Mouse (Mus musculus) cerebellum, adult 2 months (tissue): ENCODE data around the gene Xpo1. TPM values are rescaled to one million over a fixed set of nuclear protein-coding genes. Genes with fewer than 3 reads are reported as not detected.

Experiments
- DNase-seq, 2 experiments: peaks; one replicate each; pipeline ENCODE4 v3.0.0; 2021
- H3K27ac ChIP-seq: fragments of 200-500 bp; 2 replicates; pipeline ENCODE4 v1.5.1; 2012; ENCODE audit warnings: low read length, control low read depth, inconsistent platforms; ENCODE audit not compliant: insufficient read depth
- H3K27me3 ChIP-seq: fragments of 200-500 bp; 2 replicates; pipeline ENCODE4 v1.6.1; 2012; ENCODE audit warnings: inconsistent platforms, mild to moderate bottlenecking, low read length, moderate library complexity; ENCODE audit not compliant: control insufficient read depth, insufficient read depth
- H3K4me1 ChIP-seq: fragments of 200-500 bp; 2 replicates; pipeline ENCODE4 v1.6.1; 2011; ENCODE audit warnings: low read length; ENCODE audit not compliant: control insufficient read depth, insufficient read depth
- H3K4me3 ChIP-seq: fragments of 200-500 bp; replicated peaks from 2 replicates; pipeline ENCODE3; 2011; ENCODE audit warnings: mild to moderate bottlenecking, low read depth, low read length, control low read depth; ENCODE audit not compliant: insufficient read depth
- CTCF ChIP-seq: fragments of 200-500 bp; IDR thresholded peaks from 2 replicates; pipeline ENCODE4 v1.5.1; 2011; ENCODE audit warnings: low read depth, mild to moderate bottlenecking, control low read depth, low read length, moderate library complexity, borderline replicate concordance; ENCODE audit not compliant: insufficient read depth
- POLR2A ChIP-seq: fragments of 200-500 bp; IDR thresholded peaks from 2 replicates; pipeline ENCODE4 v1.6.1; 2011; ENCODE audit warnings: low read length, control low read depth, borderline replicate concordance; ENCODE audit not compliant: insufficient read depth
- WGBS: fragments of 180-500 bp; shearing (Covaris S2); methylation state at CpG from one replicate; pipeline ENCODE4 v1.1.7; 2018; 5-methylcytosine and 5-hydroxymethylcytosine counted together
- polyA plus RNA-seq: library from polyadenylated mRNA; depleted of rRNA; stranded (reverse); fragments of >200 nt; gene quantifications from 2 replicates; pipeline ENCODE4 v1.2.3, GENCODE M21; 2012; rRNA removed

Gene Xpo1
- polyA plus RNA-seq, 1 experiment = 39.4 TPM

DNA sequence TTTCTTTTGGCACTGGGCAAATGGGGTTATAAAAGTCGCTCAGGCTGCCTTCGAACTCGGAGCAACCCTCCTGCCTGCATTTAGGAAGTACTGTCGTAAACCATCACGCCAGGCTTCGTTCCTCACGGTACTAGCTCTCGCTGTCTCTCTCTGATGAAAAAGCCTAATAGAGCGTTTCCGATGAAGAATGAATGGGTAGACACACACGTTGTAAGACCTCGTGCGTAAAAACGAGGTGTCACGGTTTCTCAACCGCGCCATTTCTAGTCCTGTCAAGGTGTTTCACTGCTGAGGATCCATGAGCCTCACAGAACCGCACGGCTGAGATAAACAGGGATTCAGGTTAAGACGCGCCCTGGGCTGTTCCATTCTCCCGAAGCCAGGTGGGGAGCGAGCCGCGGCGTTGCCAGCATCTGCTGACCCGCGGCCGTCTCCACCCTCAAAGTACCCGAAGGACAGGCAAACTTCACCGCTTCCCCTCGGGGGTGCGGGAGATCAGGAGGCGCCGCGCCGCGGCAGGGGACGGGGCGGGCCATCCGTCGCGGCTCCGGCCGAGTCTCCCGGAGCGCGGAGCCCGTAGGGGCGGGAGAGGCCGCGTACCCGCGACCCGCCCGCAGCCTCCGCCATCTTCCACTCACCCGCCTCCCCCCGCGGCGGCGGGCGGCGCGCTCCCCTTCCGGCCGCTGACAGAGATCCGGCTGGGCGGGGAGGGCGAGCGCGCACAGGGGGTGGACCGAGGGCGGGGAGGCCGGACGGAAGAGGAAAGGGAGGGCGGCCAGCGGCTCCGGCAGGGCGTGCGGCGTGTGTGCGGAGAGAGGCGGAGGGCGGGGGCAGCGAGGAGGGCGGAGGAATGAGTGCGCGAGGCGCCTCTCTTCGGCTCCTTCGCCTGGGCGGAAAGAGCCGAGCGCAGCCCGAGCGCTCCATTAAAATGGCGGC, 50.1 kb downstream of the Xpo1 start:
- Histone ChIP-seq H3K27me3 (no peaks in the 10 kb centered on the region), H3K4me3 (peak overlapping the region; percentile 68), H3K4me1 (peaks cover 3% of the 10 kb centered on the region; the same call in 1 of the 2 replicates), H3K27ac (peak overlapping the region; percentile 98)
- whole genome bisulfite sequencing = under 1% methylated on average over 96 of the region's 98 CpGs
- peak; percentile 97 to 98 for DNase-seq
- TF ChIP-seq CTCF = no peak
- peak; percentile 54 for TF ChIP-seq POLR2A

DNA sequence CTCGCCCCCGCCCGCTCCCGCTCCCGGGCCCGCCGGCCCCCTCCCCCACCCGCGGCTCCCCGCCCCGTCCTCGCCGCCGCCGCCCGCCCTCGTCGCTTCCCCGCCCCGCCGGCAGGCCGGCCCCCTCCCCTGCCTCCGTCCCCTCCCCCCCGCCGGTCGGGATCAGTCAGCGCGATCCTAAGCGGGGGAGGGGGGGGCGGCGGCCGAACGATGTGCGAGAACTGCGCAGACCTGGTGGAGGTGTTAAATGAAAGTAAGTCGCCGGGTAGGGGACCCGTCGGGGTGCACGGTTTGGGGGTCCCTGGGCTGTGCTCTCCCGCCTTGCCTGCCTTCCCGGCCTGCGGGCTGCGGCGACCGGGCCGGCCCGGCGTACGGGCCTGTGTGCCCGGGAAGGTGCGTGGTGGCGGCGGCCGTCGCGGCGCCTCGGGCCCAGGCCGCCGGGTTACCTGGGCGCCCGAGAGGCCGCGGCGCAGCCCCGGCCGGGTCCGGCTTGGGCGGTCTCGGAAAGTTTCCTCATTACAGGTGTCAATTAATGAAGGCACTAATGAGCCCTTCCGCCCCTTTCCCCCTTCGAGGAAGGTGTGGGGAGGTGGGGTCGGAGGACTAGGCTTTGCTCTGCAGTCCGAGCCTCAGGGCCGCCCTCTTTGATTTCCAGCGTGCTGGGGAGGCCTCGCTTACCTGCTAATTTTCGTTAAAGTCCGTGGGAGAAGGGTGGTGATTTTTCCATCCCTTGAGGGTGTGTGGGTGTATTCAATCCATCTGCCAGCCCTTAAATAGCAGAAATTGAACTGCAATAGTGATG, 51.1 kb downstream of the Xpo1 start, which contains the start of gene Usp34:
Gene Usp34, plus strand, starts transcription at position 132 of the 802 bp plus-strand sequence.
- Histone ChIP-seq H3K27me3 (no peaks in the 10 kb centered on the region), H3K4me3 (peak within 1 kb of the TSS; percentile 68), H3K4me1 (peaks cover 3% of the 10 kb centered on the region; the same call in 1 of the 2 replicates), H3K27ac (peak within 1 kb of the TSS; percentile 98)
- 2% methylated on average over 68 of the region's 80 CpGs for WGBS
- TF ChIP-seq CTCF (no peak), POLR2A (no peak)
- peak in 1 of 2 experiments; percentile 71 for DNase-seq

DNA sequence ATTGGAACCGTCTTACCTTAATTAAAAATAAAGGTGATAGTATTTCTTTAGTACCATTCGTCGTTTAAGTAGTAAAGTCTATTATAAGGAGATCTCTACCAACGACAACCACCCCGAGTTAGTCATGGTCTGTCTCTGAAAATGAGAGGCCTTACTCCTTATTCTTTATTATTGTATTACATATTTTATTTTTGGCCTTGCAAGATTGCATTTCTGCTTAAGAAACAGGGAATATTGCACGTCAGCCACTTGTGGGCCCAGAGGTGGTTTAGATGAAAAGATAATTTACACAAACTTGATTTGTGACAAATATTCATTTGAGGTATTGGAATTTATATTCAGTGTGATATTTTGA, 51.7 kb downstream of the Xpo1 start:
- peak overlapping the region; percentile 68 for H3K4me3 ChIP-seq
- no peak overlapping the region; the same call in 1 of the 2 replicates for H3K27ac ChIP-seq
- H3K4me1 ChIP-seq = peaks cover 3% of the 10 kb centered on the region; the same call in 1 of the 2 replicates
- no peak for TF ChIP-seq CTCF
- TF ChIP-seq POLR2A = no peak
- H3K27me3 ChIP-seq = no peaks in the 10 kb centered on the region
- no peak for DNase-seq
- 1% methylated on average over 6 of the region's 6 CpGs for WGBS

DNA sequence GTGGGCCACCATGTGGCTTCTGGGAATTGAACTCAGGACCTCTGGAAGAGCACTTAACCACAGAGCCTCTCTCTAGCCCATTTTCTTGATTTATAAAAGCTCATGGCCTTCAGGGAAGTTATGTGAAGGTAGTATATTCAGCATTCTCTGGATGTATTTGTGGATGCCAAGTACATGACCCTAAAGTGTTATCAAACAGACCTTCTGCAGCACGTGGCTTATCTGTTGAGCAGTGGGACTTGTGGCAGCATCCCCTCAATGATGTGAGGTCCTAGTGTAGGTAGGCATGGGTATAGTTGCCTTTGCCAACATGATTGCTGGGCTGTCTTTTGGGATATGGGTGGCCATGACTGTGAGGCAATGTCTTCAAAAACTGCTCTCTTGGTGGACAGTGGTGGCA, 57.7 kb downstream of the Xpo1 start:
- DNase-seq = no peak
- Histone ChIP-seq H3K27me3 (no peaks in the 10 kb centered on the region), H3K27ac (no peak overlapping the region), H3K4me1 (no peaks in the 10 kb centered on the region), H3K4me3 (no peak overlapping the region)
- no peak for TF ChIP-seq CTCF
- TF ChIP-seq POLR2A = no peak
- WGBS = 59% methylated on average over 1 of the region's 1 CpGs

DNA sequence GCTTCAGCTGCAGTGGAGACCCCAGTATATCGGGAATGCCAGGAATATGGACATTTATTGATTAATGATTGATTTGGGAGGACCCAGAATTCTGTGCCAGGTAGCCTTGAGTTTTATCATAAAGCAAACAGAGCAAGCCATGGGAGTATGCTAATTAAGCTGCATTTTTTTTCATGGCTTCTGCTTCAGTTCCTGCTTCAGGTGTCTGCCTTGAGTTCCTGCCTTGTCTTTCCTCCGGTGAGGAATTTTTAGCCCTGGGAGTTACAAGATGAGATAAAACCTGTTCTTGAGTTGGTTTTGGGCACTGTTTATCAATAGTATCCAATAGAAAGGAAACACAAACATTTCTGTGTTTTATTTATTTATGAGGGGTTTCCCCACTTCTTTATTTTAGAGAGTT, 73.6 kb downstream of the Xpo1 start:
- TF ChIP-seq POLR2A (no peak), CTCF (no peak)
- no peak for DNase-seq
- Histone ChIP-seq H3K27me3 (no peaks in the 10 kb centered on the region), H3K4me1 (no peaks in the 10 kb centered on the region), H3K4me3 (no peak overlapping the region), H3K27ac (no peak overlapping the region)
- WGBS = 91% methylated on average over 2 of the region's 2 CpGs

DNA sequence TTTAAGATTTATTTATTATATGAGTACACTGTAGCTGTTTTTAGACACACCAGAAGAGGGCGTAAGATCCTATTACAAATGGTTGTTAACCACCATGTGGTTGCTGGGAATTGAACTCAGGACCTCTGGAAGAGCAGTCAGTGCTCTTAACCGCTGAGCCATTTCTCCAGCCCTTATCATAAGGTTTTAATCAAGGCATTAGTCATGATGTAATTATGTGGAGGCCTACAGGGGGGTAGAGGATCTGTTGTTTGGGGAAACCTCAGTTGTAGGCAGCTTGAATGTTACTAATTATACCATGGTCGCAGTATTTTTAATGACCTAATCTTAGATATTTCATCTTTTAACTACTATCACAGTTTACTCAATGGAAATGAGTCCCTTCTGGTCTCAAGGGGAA, 76.3 kb downstream of the Xpo1 start:
- WGBS = 85% methylated on average over 3 of the region's 3 CpGs

DNA sequence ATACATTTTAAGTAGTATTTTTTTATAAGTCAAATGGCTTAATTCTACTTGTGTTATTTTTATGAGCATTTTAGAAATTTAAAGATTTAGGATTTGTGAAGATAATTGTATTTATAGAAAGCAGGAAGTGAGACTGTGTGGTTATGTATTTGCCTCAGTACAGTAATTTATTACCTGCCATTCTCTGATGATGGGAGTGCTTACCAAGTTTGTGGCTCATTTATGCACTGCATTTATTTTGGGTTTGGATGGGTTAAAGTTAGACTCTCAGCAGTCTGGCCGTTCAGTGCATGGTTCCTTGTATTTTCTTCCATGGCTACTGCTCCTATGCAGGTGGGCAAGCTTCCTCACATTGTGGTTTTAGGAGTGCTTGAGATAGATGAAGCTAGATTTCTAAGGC, 79.3 kb downstream of the Xpo1 start:
- TF ChIP-seq POLR2A (no peak), CTCF (no peak)
- 50% methylated on average over 1 of the region's 1 CpGs for WGBS

More for the DNA sequence above, 76.3 kb downstream of the Xpo1 start:
- TF ChIP-seq POLR2A (no peak), CTCF (no peak)
- Histone ChIP-seq H3K27me3 (no peaks in the 10 kb centered on the region), H3K4me1 (no peaks in the 10 kb centered on the region), H3K27ac (no peak overlapping the region), H3K4me3 (no peak overlapping the region)
- DNase-seq = no peak

More for the DNA sequence above, 79.3 kb downstream of the Xpo1 start:
- Histone ChIP-seq H3K27me3 (no peaks in the 10 kb centered on the region), H3K4me3 (no peak overlapping the region), H3K4me1 (no peaks in the 10 kb centered on the region), H3K27ac (no peak overlapping the region)
- no peak for DNase-seq

Other genes with a start within 250 kb of the Xpo1 start
- gene Fam161a, start 248.5 kb upstream of the Xpo1 start, polyA plus RNA-seq = 4.6 and 5.1 TPM in 2 replicates
- 51.1 and 57.2 TPM in 2 replicates for gene Usp34, start 50.9 kb downstream of the Xpo1 start, polyA plus RNA-seq
- gene Ahsa2, start 242.0 kb downstream of the Xpo1 start, polyA plus RNA-seq = 32.7 and 36.9 TPM in 2 replicates